Mouse (Mus musculus) B cell, adult 2 months (primary cell): ENCODE measurements around the gene Mthfsd.

Experiments
- DNase-seq, 2 experiments: peaks; one replicate each; pipeline ENCODE4 v3.0.0; 2022

Mthfsd gene

DNA sequence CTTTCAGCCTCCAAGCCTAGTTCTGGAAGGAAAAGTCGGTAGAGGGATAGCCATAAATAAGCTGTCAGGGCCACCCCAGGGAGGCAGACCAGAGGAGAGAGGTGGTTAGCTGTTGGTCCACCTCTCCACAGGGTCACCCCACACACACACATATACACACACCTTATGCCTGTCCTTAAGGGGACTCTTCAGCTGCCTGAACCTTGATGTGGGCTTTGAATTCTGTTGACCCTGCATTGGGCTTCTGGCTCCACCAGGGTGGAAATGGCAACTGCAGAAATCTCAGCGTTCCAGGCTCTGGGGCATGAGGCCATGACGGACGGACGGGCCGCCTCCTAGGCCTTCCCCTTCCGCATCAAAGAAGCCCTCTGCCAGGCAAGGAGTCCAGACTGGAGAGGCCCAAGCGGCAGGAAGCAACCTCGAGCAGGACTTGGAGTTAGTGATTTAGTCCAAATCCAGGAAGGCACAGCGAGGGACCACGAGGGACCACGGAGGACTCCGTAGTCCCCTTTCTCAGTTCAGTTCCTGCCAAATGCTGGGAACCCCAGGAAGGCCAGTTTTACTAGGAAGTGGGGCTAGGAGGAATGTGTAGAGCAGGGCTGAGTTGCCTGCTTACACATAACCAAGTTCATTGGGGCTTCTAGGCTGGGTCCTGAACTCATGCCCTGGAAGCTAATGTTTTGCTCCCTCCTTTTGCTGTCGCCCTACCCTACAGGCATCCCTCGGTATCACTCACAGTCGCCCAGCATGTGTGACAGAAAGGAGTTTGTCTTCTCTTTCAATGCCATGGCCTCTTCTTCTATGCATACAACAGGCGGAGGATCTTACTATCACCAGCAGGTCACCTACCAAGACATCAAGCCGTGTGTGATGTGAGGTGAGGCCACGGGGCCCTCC lies 21.9 kb downstream of the Mthfsd start:
- DNase-seq, result no peak

DNA sequence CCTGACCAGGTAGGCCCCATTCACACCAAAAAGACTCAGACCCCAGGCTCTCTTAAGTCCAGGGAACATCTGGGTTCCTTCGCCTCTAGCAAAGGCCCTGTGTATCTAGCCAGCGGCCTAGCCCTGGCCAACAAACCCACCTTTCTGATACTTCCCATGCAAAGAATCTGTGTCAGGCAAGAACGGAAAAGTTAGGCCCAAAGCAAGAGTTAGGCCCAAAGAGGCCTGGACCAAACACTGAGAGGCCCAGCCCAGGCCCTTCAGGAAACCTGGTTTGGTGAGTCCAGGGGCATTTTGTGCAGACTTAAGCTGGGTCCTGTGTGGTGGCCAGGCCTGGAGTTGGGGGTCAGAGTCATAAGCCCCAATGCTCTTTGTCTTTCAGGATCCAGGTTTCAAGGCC lies 22.6 kb downstream of the Mthfsd start:
- no peak for DNase-seq

DNA sequence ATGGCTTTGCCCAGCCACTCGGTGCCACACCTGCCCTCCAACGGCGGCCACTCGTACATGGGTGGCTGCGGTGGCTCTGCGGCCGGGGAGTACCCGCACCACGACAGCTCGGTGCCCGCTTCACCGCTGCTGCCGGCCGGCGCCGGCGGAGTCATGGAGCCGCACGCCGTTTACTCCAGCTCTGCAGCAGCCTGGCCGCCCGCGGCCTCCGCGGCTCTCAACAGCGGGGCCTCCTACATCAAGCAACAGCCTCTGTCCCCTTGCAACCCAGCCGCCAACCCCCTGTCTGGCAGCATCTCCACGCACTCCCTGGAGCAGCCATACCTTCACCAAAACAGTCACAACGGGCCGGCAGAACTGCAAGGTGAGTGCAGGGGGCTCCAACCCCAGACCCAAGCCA lies 23.2 kb downstream of the Mthfsd start:
- no peak for DNase-seq

DNA sequence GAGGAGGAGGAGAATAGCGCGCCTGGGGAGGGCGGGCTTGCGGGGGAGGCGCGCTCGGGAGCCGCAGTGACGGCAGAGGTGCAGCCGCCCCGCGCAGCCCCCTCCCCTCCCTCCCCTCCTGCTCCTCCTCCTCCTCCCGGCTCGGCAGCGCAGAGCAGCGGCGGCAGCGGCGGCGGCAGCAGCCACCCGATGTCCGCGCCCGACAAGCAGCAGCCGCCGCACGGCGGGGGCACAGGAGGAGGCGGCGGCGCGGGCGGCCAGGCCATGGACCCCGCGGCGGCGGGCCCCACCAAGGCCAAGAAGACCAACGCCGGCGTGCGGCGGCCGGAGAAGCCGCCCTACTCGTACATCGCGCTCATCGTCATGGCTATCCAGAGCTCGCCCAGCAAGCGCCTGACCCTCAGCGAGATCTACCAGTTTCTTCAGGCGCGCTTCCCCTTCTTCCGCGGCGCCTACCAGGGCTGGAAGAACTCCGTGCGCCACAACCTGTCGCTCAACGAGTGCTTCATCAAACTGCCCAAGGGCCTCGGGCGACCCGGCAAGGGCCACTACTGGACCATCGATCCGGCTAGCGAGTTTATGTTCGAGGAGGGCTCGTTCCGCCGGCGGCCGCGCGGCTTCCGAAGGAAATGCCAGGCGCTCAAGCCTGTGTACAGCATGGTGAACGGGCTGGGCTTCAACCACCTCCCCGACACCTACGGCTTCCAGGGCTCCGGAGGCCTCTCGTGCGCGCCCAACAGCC lies 23.8 kb downstream of the Mthfsd start, which contains the start of gene Foxf1:
Foxf1 (plus strand) TSS at position 177 of the 742 bp plus-strand sequence.
- no peak for DNase-seq

DNA sequence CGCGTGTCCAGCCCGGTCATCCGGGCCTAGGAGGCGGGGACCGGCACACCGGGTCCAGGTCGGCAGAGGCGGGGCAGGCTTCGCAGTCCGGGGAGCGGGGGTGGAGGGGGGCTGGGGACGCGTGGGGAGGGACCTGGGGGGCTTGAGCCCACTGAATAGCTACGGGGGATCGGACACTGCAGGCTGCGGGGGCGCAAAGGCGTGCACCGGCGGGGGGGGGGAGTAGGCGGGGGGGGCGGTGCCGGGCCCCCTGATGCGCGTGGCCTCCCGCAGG lies 24.3 kb downstream of the Mthfsd start:
- DNase-seq, result no peak

DNA sequence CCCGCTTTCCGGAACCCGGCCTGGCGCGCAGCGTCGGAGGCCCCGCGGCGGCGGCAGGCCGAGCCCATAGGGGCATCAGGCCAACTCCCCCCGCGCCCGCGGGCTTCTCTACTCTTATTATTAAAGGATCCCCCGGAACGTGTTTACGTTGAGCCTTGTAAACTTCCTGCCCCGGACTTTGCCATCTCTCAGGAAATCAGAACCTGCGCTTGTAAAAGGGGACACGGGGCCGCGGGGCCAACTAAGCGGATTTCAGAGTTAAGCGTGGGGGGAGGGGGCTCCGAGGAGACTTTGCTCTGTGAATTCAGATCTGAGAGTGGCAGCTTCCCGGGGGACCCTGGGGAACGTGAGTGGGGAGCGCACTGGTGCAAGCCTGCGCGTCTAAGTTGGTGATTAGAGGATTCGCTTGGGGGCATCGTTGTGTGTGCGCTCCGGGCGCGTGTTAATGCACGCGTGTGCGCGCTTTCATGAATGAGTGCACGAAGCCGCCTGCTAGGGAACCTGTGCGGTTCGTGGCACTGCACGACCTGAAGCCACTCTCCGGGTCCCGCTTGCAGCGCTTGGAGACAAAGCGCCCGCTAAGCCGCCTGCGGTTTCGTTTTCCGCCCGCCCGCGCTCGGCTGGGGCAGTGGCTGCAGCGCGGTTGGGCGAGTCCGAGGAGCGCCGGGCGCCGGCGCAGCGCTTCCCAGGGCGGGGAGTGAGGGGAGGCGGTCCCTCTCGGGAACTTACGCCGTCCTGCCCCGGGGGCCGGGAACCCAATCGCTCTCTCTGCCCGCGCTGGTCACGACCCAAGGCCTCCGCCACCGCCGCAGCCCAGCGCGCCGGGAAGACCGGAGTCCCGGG lies 24.9 kb downstream of the Mthfsd start:
- no peak for DNase-seq

DNA sequence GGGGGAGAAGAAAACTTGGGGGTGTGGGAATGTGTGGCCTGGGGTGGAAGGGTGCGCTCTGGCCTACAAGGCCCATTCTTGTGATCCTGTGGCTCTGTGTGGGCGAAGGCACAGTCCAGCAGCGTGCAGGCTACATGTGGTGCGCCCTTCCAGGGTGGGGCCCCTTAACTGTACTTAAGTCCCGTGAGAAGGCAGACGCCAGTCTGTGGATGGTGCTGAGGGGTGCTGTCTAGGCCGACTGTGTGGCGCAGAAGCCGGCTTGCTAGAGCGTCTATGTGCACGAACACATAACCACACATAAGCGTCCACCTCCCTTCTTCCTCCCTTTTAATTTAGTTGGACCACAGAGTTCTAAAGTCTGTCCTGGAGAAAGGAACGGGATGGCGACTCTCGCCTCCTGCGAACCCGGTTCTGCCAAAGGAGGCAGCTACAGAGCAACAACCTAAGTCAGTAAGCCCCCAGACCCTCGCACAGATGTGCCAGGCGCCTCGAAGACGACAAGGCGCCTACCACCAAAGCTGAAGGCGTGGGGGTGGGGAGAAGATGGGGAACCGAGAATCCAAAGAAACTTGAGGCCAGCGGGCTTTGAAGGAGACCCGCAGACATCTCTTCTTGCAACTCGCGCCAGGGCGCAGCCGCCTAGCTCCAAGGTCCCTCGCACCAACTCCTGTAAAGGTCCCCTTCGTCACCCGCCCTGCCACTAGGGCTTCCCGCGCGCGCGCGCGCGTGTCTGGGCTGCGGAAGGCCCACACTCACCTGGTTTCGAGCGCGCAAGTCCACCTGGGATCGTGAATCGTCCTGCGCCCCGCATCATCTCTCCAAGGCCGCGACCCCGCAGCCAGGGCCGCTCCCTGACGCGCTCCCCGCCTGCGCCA lies 25.7 kb downstream of the Mthfsd start:
- no peak for DNase-seq

DNA sequence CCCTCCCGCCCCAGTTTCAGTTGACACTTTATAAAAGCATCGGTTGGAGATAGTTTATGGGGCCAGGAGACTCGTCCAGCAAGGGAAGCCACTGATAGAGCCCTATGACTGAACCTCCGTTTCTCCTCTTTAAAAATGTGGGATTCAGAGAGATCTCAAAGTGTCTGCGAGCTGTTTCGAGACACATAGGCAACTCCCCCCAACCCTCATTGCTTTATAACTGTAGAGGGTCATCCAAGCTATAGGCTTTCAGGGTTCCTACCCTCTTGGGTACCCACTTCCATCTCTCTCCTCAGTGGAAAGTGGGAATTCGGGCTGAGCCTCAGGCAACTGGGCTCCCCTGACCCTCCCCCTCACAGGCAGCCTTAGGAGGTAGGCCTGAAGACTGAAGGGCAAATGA lies 26.8 kb downstream of the Mthfsd start:
- DNase-seq, result no peak

DNA sequence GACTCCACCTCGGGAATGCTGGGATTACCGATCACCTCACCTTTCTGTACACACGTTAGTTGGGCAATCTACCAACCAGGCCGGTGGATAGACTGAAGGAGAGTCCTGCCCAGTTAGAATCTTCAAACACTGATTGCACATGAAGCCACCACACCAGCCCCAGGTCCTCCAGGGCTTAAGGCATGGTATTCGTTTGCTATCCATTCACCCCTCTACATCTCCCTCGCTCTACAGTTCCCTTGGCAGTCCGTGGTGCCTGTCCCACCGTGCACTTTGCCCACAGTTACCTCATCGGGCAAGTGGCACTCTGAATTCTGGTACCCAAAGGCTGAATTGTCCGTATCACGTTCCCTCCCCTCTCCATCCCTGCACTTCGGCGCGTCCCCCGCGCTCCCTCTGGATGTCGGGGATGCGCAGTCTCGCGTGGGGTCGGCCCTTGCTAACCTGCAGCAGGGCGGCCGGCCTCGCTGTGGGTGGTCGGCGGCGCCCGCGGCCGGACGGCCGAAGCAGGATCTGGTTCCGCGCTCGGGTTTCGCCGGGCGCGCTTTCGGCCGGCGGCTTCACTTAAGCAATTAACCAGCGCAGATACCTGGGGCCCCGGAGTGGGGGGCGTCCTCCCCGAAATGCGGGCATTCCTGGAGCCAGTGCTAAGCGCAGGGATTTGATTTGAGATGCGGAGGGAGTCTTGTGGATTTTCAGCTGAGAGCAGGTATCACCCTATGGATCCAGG lies 27.7 kb downstream of the Mthfsd start:
- DNase-seq, result no peak

DNA sequence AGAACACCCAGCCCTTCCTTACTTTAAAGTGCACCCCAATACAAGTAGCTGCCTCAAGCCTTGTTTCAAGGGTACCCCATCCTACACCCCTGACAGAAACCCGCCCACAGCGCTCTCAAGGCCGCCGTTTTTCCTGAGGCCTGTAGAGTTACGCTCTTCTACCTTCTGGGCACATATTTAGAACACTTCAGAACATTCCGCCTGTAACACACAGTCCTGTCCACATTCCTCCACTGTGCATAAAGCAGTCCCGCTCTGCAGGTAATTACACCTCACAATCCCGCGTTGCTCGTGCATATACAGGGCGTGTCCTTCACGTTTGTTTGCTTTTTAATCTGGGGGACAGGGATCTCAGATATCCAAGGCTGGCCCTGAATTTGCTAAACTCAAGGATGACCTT lies 28.2 kb downstream of the Mthfsd start:
- no peak for DNase-seq

DNA sequence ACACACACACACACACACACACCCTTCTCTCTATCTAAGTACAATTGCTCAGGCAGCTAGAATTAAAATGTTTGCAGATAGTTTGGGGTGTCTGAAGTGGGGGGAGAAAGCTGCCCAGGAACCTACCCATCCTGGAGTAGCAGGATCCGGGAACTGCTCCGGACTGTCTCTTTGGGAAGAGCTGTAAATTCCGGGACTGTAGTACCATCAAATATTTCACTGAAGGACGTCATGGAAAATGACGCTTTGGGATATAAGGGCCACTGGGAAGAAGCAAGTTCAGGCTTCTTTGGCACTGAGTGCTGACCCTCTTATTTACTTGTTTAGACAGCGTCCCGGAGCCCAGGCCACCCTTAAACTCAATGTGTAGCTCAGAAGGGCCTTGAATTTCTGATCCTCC lies 29.0 kb downstream of the Mthfsd start:
- no peak for DNase-seq

DNA sequence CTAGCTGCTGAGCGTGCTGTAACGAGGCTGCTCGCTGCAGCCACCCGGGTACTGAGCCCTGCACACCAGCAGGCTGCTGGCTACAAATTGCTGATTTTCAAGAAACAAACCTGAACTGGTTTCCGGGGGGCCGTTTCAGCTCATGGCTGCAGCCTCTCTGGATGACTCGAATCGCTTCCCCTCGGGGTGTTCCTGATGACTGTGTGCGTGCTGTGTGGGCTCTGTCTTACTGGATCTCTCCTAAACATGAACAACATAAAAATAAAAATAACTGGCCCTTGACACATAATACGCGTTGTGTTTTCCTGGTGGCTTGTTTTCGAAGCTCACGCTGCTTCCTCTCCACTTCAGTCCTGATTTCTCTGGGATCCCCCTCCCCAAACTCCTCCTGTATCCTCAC lies 29.5 kb downstream of the Mthfsd start:
- DNase-seq, result no peak

DNA sequence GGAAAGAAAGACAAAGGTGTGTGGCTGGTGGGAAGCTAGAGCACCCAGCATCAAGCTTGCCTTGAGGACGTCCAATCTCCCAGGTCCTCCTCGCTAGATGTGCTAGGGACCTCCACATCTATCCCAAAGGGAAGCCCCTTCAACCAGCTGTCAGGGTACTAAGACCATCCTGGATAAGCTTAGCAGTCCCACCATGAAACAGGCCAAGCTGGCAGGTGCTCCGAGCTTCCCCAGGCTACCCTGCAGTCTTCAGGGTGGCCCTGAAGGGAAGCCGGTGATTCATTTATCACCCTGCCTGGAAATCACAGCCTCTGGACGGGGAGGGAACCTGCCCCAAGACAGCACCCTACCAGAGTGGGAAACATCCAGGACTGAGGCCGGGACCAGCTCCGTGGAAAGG lies 31.6 kb downstream of the Mthfsd start:
- no peak for DNase-seq

DNA sequence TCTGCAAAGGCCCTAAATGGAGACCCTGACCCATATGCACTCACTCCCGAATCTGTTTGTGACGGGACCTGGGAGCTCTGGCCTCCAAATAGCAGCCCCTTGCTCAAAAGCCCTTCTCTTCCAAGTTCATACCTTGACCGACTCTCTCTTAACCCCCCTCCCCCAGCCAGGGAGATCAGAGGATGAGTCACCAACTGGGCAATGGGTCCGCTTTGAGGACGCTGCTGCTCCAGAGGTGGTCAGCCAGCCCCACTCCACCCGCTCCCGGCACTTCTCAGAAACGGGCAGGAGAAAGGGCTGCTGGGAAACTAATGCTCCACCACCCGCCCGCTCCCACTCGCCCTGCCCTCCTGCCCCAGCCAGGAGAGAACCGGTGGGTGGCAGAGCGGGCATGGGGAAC lies 32.3 kb downstream of the Mthfsd start:
- DNase-seq, result no peak

DNA sequence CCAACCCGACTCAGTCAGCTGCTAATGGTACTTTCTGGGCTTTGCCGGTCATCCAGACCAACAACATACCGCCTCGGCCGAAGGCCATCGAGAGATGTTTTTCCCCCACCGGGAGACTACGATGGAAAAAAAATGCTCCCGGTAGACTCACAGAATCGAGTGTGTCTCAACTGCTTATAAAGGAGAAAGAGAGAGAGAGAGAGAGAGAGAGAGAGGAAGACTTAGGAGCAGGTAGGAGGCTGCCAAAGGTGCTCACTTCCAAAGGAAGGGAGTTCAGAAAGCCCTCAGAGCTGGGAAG lies 33.4 kb downstream of the Mthfsd start:
- no peak for DNase-seq

DNA sequence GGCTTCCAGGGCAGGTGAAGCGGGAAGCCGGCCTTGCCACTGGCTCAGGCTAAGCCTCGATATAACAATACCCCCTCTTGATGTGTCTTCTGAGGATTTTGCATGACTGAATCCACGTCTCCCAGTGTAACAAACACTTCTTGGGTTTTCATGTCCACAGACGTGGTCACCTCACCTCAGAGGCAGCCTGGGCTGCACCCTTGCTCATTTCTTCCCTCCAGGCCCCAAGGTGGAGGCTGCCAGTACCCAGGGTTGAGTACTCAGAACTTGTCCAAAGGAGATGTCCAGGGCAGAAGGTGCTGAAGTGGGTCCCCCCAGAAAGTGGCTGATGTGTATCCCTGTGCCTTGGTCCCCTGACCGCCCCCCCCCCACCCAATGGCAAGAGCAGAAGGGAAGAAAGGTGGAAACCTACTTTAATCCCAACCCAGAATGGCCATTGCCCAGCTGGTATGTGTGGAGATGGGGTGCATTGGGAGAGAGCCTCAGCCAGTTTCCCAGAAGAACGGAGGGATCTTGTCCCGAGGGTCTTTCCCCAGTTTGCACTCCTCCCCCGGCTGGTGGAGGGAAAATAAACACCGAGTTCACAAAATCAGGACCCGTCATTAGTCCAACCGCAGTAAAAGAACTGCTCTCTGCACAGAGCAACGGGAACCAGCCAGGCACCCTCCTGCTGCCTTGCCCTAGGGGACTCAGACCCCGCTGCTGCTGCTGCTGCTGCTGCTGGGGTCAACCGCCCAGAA lies 33.9 kb downstream of the Mthfsd start:
- no peak for DNase-seq

DNA sequence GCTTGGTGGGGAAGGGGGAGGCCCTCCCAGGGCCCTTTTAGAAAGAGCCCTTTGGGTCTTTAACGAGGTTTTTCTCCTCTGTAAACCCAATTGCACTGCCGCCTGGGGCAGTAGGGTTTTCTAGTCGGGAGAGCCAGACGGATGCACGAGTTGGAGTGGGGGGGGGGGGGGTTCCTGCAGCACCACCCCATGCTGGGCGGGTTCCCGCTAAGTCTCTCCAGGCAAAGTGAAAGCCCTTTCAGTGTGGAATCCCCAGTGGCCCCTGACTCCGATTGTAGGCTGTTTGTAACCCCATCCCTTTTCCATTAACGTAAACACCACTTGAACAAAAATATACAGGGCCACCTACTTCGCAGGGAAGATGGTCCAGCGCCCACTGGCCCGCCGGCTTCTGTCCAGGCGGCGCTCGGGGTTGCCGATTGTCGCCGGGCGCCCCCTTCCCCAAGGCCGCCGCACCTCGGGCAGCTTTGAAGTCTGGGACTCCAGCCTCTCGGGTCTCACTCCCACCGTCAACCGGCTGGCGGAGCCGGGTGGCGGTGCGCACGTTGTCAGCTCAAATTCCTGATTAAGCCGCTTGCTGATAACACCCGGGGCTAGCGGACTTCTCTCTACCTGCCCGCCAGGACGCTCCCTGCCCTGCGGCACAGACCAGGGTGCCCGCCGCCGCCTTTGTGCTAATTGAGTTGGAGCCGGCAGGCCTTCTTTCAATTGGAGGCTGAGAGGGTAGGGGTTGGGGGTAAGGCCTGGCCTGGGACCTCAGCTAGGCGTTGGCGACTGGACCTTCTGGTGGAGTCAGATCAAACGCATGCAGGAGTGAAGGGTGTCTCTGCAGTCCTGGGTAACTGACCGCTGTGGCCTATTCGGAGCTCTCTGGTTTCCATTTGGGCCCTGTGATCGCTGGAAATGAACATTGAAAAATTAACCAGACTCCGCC lies 34.8 kb downstream of the Mthfsd start:
- DNase-seq, result no peak

DNA sequence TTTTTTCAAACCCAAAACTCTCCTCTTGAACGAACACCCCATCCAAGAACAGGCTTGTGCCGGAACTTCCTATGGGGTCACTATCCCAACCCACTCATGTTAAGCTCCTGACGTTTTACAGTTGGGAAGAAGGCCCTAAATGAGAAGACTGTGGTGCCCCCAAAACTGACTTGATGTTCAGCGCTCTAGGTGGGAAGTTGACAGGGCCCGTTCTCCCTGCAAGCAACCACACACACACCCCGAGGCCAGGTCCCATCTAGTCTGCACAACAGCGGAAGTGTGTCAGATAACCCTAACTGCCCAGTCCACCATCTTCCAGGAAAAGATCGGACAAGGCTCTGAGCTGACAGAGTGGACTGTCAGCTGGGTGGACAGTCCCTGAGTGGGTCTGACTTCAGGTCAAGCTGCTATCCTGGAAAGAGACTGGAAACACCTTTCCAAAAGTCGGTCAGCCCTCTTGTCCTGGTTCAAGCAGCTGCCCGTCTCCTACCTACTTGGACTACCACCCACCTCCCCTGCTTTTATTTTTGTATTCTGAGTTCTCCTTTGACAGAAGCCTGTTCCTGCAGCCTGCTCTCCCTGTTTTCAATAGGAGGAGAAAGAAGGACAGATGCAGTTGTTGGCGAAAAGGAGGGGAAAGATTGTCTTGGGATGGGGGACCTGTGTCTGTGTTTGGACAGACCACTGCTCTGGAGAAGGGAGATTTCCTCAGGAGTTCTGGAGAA lies 35.6 kb downstream of the Mthfsd start:
- no peak for DNase-seq

DNA sequence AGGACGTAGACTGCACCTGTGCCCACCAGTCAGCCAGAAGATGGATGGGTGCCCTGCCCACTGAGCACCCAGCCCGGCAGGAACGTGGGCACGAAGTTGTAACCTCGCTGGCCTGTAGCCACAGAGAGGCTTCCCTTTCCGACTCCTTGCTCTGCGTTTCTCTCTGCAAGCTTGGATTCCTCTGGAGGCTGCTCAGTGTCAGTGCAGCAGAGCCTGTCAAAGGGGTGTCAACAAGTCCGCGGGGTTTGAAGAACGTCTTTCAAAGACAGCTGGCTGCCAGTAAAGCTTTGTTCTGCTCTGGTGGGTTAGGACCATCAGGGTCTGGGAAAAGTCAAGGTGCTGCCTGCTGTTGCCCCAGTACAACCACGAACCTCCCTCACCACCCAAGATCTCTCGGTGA lies 36.7 kb downstream of the Mthfsd start:
- no peak for DNase-seq
